Mouse (Mus musculus): ENCODE results near the gene Iqschfp. TPM values are rescaled to one million over a fixed set of nuclear protein-coding genes. Genes with fewer than 3 reads are reported as not detected.

Iqschfp gene
- polyA plus RNA-seq, 1 experiment from 2014 or later: 0.54 TPM

GRCm38 (mm10) chr3:68608848-68609497 lies 716.9 kb downstream of the Iqschfp start:
- peaks cover 3% of the 10 kb centered on the region; the same call in 1 of the 2 replicates for H3K4me1 ChIP-seq
- no peak overlapping the region for H3K4me3 ChIP-seq
- no peak for ATAC-seq (ENCODE audit: insufficient number of reproducible peaks, low FRiP score, low TSS enrichment, low read depth)
- 75% methylated on average over 19 of the region's 19 CpGs for WGBS
- no peaks in the 10 kb centered on the region for H3K36me3 ChIP-seq
- H3K9ac ChIP-seq: no peak overlapping the region
- H3K27me3 ChIP-seq: no peaks in the 10 kb centered on the region
- H3K9me3 ChIP-seq: no peaks in the 10 kb centered on the region
- H3K4me2 ChIP-seq: no peak overlapping the region
- no peak overlapping the region for H3K27ac ChIP-seq

GRCm38 (mm10) chr3:68610011-68610410 lies 718.0 kb downstream of the Iqschfp start:
- Histone ChIP-seq H3K9me3 (no peaks in the 10 kb centered on the region), H3K4me3 (no peak overlapping the region), H3K27me3 (no peaks in the 10 kb centered on the region), H3K4me2 (no peak overlapping the region), H3K36me3 (no peaks in the 10 kb centered on the region), H3K4me1 (peaks cover 3% of the 10 kb centered on the region; the same call in 1 of the 2 replicates), H3K27ac (no peak overlapping the region), H3K9ac (no peak overlapping the region)
- no peak for ATAC-seq (ENCODE audit: insufficient number of reproducible peaks, low FRiP score, low TSS enrichment, low read depth)
- whole genome bisulfite sequencing: 46% methylated on average over 6 of the region's 6 CpGs

GRCm38 (mm10) chr3:68610598-68611261 lies 718.7 kb downstream of the Iqschfp start:
- H3K36me3 ChIP-seq: no peaks in the 10 kb centered on the region
- H3K4me1 ChIP-seq: peaks cover 3% of the 10 kb centered on the region; the same call in 1 of the 2 replicates
- H3K4me2 ChIP-seq: no peak overlapping the region
- H3K9me3 ChIP-seq: no peaks in the 10 kb centered on the region
- WGBS: 58% methylated on average over 11 of the region's 11 CpGs
- H3K27ac ChIP-seq: no peak overlapping the region
- no peak overlapping the region for H3K4me3 ChIP-seq
- no peak for ATAC-seq (ENCODE audit: insufficient number of reproducible peaks, low FRiP score, low TSS enrichment, low read depth)
- no peak overlapping the region for H3K9ac ChIP-seq
- H3K27me3 ChIP-seq: no peaks in the 10 kb centered on the region

- no peaks in the 10 kb centered on the region for H3K36me3 ChIP-seq
- H3K9me3 ChIP-seq: no peaks in the 10 kb centered on the region
- H3K4me2 ChIP-seq: no peak overlapping the region
- ATAC-seq (ENCODE audit: insufficient number of reproducible peaks, low FRiP score, low TSS enrichment, low read depth): no peak
- no peak overlapping the region for H3K4me3 ChIP-seq
- WGBS: 67% methylated on average over 10 of the region's 10 CpGs
- H3K27ac ChIP-seq: no peak overlapping the region
- H3K27me3 ChIP-seq: no peaks in the 10 kb centered on the region
- no peaks in the 10 kb centered on the region for H3K4me1 ChIP-seq
- H3K9ac ChIP-seq: no peak overlapping the region
Observed at GRCm38 (mm10) chr3:68615042-68615810, 723.2 kb downstream of the Iqschfp start.

- no peaks in the 10 kb centered on the region for H3K36me3 ChIP-seq
- no peak overlapping the region for H3K27ac ChIP-seq
- no peak overlapping the region for H3K4me3 ChIP-seq
- no peaks in the 10 kb centered on the region for H3K9me3 ChIP-seq
- H3K9ac ChIP-seq: no peak overlapping the region
- no peak overlapping the region for H3K4me2 ChIP-seq
- no peak for ATAC-seq (ENCODE audit: insufficient number of reproducible peaks, low FRiP score, low TSS enrichment, low read depth)
- H3K27me3 ChIP-seq: no peaks in the 10 kb centered on the region
- WGBS: 92% methylated on average over 12 of the region's 12 CpGs
- no peaks in the 10 kb centered on the region for H3K4me1 ChIP-seq
Observed at GRCm38 (mm10) chr3:68616363-68616762, 724.3 kb downstream of the Iqschfp start.

GRCm38 (mm10) chr3:68617708-68618107 lies 725.7 kb downstream of the Iqschfp start:
- Histone ChIP-seq H3K27me3 (no peaks in the 10 kb centered on the region), H3K4me3 (no peak overlapping the region), H3K36me3 (no peaks in the 10 kb centered on the region), H3K9me3 (no peaks in the 10 kb centered on the region), H3K9ac (no peak overlapping the region), H3K4me2 (no peak overlapping the region), H3K4me1 (no peaks in the 10 kb centered on the region), H3K27ac (no peak overlapping the region)
- WGBS: 90% methylated on average over 10 of the region's 10 CpGs
- no peak for ATAC-seq (ENCODE audit: insufficient number of reproducible peaks, low FRiP score, low TSS enrichment, low read depth)

GRCm38 (mm10) chr3:68619097-68619496 lies 727.1 kb downstream of the Iqschfp start:
- no peaks in the 10 kb centered on the region for H3K9me3 ChIP-seq
- H3K27ac ChIP-seq: no peak overlapping the region
- H3K4me2 ChIP-seq: no peak overlapping the region
- ATAC-seq (ENCODE audit: insufficient number of reproducible peaks, low FRiP score, low TSS enrichment, low read depth): no peak
- no peak overlapping the region for H3K9ac ChIP-seq
- no peaks in the 10 kb centered on the region for H3K36me3 ChIP-seq
- no peaks in the 10 kb centered on the region for H3K27me3 ChIP-seq
- no peaks in the 10 kb centered on the region for H3K4me1 ChIP-seq
- WGBS: 72% methylated on average over 5 of the region's 5 CpGs
- H3K4me3 ChIP-seq: no peak overlapping the region

GRCm38 (mm10) chr3:68621971-68622370 lies 729.9 kb downstream of the Iqschfp start:
- H3K4me3 ChIP-seq: no peak overlapping the region
- H3K9ac ChIP-seq: no peak overlapping the region
- no peak overlapping the region for H3K4me2 ChIP-seq
- H3K4me1 ChIP-seq: no peaks in the 10 kb centered on the region
- no peak overlapping the region for H3K27ac ChIP-seq
- 91% methylated on average over 3 of the region's 3 CpGs for WGBS
- no peaks in the 10 kb centered on the region for H3K9me3 ChIP-seq
- no peaks in the 10 kb centered on the region for H3K36me3 ChIP-seq
- no peak for ATAC-seq (ENCODE audit: insufficient number of reproducible peaks, low FRiP score, low TSS enrichment, low read depth)
- H3K27me3 ChIP-seq: no peaks in the 10 kb centered on the region

GRCm38 (mm10) chr3:68623036-68623435 lies 731.0 kb downstream of the Iqschfp start:
- no peak overlapping the region for H3K27ac ChIP-seq
- H3K4me2 ChIP-seq: no peak overlapping the region
- no peak for ATAC-seq (ENCODE audit: insufficient number of reproducible peaks, low FRiP score, low TSS enrichment, low read depth)
- no peaks in the 10 kb centered on the region for H3K36me3 ChIP-seq
- 85% methylated on average over 5 of the region's 5 CpGs for WGBS
- H3K9me3 ChIP-seq: no peaks in the 10 kb centered on the region
- no peak overlapping the region for H3K4me3 ChIP-seq
- no peaks in the 10 kb centered on the region for H3K4me1 ChIP-seq
- no peak overlapping the region for H3K9ac ChIP-seq
- H3K27me3 ChIP-seq: no peaks in the 10 kb centered on the region

- WGBS: 88% methylated on average over 6 of the region's 6 CpGs
- H3K36me3 ChIP-seq: no peaks in the 10 kb centered on the region
- H3K9ac ChIP-seq: no peak overlapping the region
- H3K27ac ChIP-seq: no peak overlapping the region
- no peaks in the 10 kb centered on the region for H3K27me3 ChIP-seq
- H3K9me3 ChIP-seq: no peaks in the 10 kb centered on the region
- no peak for ATAC-seq (ENCODE audit: insufficient number of reproducible peaks, low FRiP score, low TSS enrichment, low read depth)
- no peaks in the 10 kb centered on the region for H3K4me1 ChIP-seq
- no peak overlapping the region for H3K4me2 ChIP-seq
- no peak overlapping the region for H3K4me3 ChIP-seq
Observed at GRCm38 (mm10) chr3:68624471-68624870, 732.4 kb downstream of the Iqschfp start.

- Histone ChIP-seq H3K4me2 (no peak overlapping the region), H3K27ac (no peak overlapping the region), H3K4me1 (no peaks in the 10 kb centered on the region), H3K9ac (no peak overlapping the region), H3K4me3 (no peak overlapping the region), H3K27me3 (no peaks in the 10 kb centered on the region), H3K36me3 (no peaks in the 10 kb centered on the region), H3K9me3 (no peaks in the 10 kb centered on the region)
- no peak for ATAC-seq (ENCODE audit: insufficient number of reproducible peaks, low FRiP score, low TSS enrichment, low read depth)
- WGBS: 80% methylated on average over 4 of the region's 4 CpGs
Observed at GRCm38 (mm10) chr3:68630261-68630660, 738.2 kb downstream of the Iqschfp start.

GRCm38 (mm10) chr3:68630821-68631220 lies 738.8 kb downstream of the Iqschfp start:
- no peaks in the 10 kb centered on the region for H3K9me3 ChIP-seq
- no peaks in the 10 kb centered on the region for H3K4me1 ChIP-seq
- H3K36me3 ChIP-seq: no peaks in the 10 kb centered on the region
- H3K9ac ChIP-seq: no peak overlapping the region
- no peaks in the 10 kb centered on the region for H3K27me3 ChIP-seq
- no peak overlapping the region for H3K4me3 ChIP-seq
- no peak for ATAC-seq (ENCODE audit: insufficient number of reproducible peaks, low FRiP score, low TSS enrichment, low read depth)
- 57% methylated on average over 3 of the region's 3 CpGs for WGBS
- H3K4me2 ChIP-seq: no peak overlapping the region
- no peak overlapping the region for H3K27ac ChIP-seq
